17 mouse cellular contexts compared by ENCODE assay signal in the genomic region with DNA sequence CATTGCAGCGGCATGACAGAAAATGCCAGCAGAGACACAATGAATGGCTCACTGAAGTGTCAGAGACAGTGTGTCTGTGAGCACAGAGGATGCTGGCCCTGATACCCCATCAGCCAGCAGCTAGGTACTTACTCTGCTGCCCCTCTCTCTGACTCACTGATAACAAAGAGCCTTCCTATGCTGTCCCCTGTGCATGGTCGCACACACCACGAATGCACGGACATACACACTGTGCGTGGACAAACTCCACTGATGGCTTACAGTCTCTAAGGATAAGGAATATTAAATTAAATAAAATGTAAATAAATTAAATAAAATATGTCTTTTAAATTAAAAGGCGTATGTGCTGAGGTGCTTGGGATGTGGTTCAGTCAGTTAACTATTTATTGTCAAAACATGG.
"Had no signal": no experiment of that assay in that cellular context is flagged by ENCODE, and none has a peak within 500 bp of the region (broad histone marks: within the 10 kb centered on the region; RNA-seq: fewer than 3 reads in every experiment).

No protein-coding gene starts in this region.

- H3K4me3 ChIP-seq: liver, embryonic 13.5 days; liver, embryonic 15.5 days; midbrain, embryonic 12.5 days; midbrain, embryonic 15.5 days; stomach, embryonic 15.5 days had no signal

- H3K9ac ChIP-seq: liver, embryonic 13.5 days; liver, embryonic 15.5 days; liver, postnatal 0 days; lung, embryonic 14.5 days; midbrain, embryonic 12.5 days; midbrain, embryonic 15.5 days; stomach, embryonic 15.5 days had no signal

- DNase-seq: liver, embryonic 13.5 days; liver, postnatal 0 days; lung, embryonic 14.5 days; lung, postnatal 14 days; lung, postnatal 36 days; right cerebral cortex, postnatal 14 days; thymus, adult 2 months; thymus, postnatal 25 days; thymus, postnatal 4 days had no signal

- H3K36me3 ChIP-seq: liver, embryonic 13.5 days; liver, embryonic 15.5 days; midbrain, embryonic 12.5 days; midbrain, embryonic 15.5 days; stomach, embryonic 15.5 days had no signal

- H3K27ac ChIP-seq: liver, embryonic 13.5 days; liver, embryonic 15.5 days; macrophage; midbrain, embryonic 12.5 days; midbrain, embryonic 15.5 days; stomach, embryonic 15.5 days; stomach, postnatal 0 days had no signal

- H3K9me3 ChIP-seq: liver, embryonic 13.5 days; liver, embryonic 15.5 days; midbrain, embryonic 12.5 days; midbrain, embryonic 15.5 days; stomach, embryonic 15.5 days had no signal

- H3K4me2 ChIP-seq: liver, embryonic 11.5 days; liver, embryonic 13.5 days; liver, embryonic 15.5 days; lung, embryonic 14.5 days; midbrain, embryonic 12.5 days; midbrain, embryonic 15.5 days; stomach, embryonic 15.5 days had no signal

- H3K27me3 ChIP-seq: liver, embryonic 13.5 days; liver, embryonic 15.5 days; midbrain, embryonic 12.5 days; midbrain, embryonic 15.5 days; stomach, embryonic 15.5 days had no signal

- ATAC-seq: liver, postnatal 0 days; lung, postnatal 0 days; midbrain, embryonic 15.5 days had no signal

- H3K4me1 ChIP-seq: liver, embryonic 13.5 days; liver, embryonic 15.5 days; stomach, embryonic 15.5 days had no signal
